Mouse (Mus musculus): ENCODE measurements around the gene Olfr106-ps. TPM values are rescaled to one million over a fixed set of nuclear protein-coding genes. Genes with fewer than 3 reads are reported as not detected.

The Olfr106-ps gene
- not detected in 2 replicates for polyA plus RNA-seq (2016; fragmentation: Nextera tagmentation; extraction: Ambion mirVana)

- Histone ChIP-seq H3K27me3 (ENCODE audit: insufficient read depth, poor library complexity, severe bottlenecking) (no peaks in the 10 kb centered on the region), H3K9me3 (no peaks in the 10 kb centered on the region), H3K27ac (no peak within 1 kb of the TSS), H3K4me3 (no peak within 1 kb of the TSS), H3K4me1 (replicated peaks) (no peaks in the 10 kb centered on the region), H3K36me3 (no peaks in the 10 kb centered on the region)
- 67% methylated on average over 1 of the region's 1 CpGs for WGBS
- DNase-seq (ENCODE audit: low spot score) = no peak
Measured at GRCm38 (mm10) chr17:37390093-37390492, at the start of gene Olfr106-ps. Gene Olfr106-ps, plus strand, starts transcription at chr17:37390393.

- Histone ChIP-seq H3K4me1 (replicated peaks) (no peaks in the 10 kb centered on the region), H3K4me3 (no peak within 1 kb of the TSS), H3K36me3 (no peaks in the 10 kb centered on the region), H3K27ac (no peak within 1 kb of the TSS), H3K27me3 (ENCODE audit: insufficient read depth, poor library complexity, severe bottlenecking) (no peaks in the 10 kb centered on the region), H3K9me3 (no peaks in the 10 kb centered on the region)
- DNase-seq (ENCODE audit: low spot score) = no peak
Measured at GRCm38 (mm10) chr17:37359282-37359681, 30.9 kb upstream of the Olfr106-ps start, which contains the start of gene Olfr104-ps. Gene Olfr104-ps, plus strand, starts transcription at chr17:37359582.

GRCm38 (mm10) chr17:37378733-37379132 lies 11.5 kb upstream of the Olfr106-ps start, which contains the start of gene Olfr105-ps:
Gene Olfr105-ps, plus strand, starts transcription at chr17:37379033.
- no peak for DNase-seq (ENCODE audit: low spot score)
- Histone ChIP-seq H3K4me1 (replicated peaks) (no peaks in the 10 kb centered on the region), H3K36me3 (no peaks in the 10 kb centered on the region), H3K4me3 (no peak within 1 kb of the TSS), H3K9me3 (no peaks in the 10 kb centered on the region), H3K27ac (no peak within 1 kb of the TSS), H3K27me3 (ENCODE audit: insufficient read depth, poor library complexity, severe bottlenecking) (no peaks in the 10 kb centered on the region)

- Histone ChIP-seq H3K4me3 (no peak within 1 kb of the TSS), H3K36me3 (no peaks in the 10 kb centered on the region), H3K27ac (no peak within 1 kb of the TSS), H3K4me1 (replicated peaks) (no peaks in the 10 kb centered on the region), H3K27me3 (ENCODE audit: insufficient read depth, poor library complexity, severe bottlenecking) (no peaks in the 10 kb centered on the region), H3K9me3 (no peaks in the 10 kb centered on the region)
- no peak for DNase-seq (ENCODE audit: low spot score)
- 84% methylated on average over 3 of the region's 3 CpGs for WGBS
Measured at GRCm38 (mm10) chr17:37398926-37399325, 8.7 kb downstream of the Olfr106-ps start, which contains the start of gene Olfr107. Gene Olfr107, plus strand, starts transcription at chr17:37399226.

- Histone ChIP-seq H3K36me3 (no peaks in the 10 kb centered on the region), H3K4me1 (replicated peaks) (no peaks in the 10 kb centered on the region), H3K4me3 (no peak overlapping the region), H3K9me3 (peaks cover 14% of the 10 kb centered on the region; the same call in 1 of the 2 replicates), H3K27ac (no peak overlapping the region), H3K27me3 (ENCODE audit: insufficient read depth, poor library complexity, severe bottlenecking) (no peaks in the 10 kb centered on the region)
- DNase-seq (ENCODE audit: low spot score) = no peak
Measured at GRCm38 (mm10) chr17:37413380-37413779, 23.2 kb downstream of the Olfr106-ps start.

GRCm38 (mm10) chr17:37445180-37445579 lies 55.0 kb downstream of the Olfr106-ps start, which contains the start of gene Olfr108:
Gene Olfr108, plus strand, starts transcription at chr17:37445480.
- Histone ChIP-seq H3K27ac (no peak within 1 kb of the TSS), H3K4me1 (replicated peaks) (no peaks in the 10 kb centered on the region), H3K27me3 (ENCODE audit: insufficient read depth, poor library complexity, severe bottlenecking) (no peaks in the 10 kb centered on the region), H3K9me3 (no peaks in the 10 kb centered on the region), H3K4me3 (no peak within 1 kb of the TSS), H3K36me3 (no peaks in the 10 kb centered on the region)
- WGBS = 91% methylated on average over 1 of the region's 1 CpGs
- DNase-seq (ENCODE audit: low spot score) = no peak

Other genes starting within 250 kb of the Olfr106-ps start
- not detected in 2 replicates for gene Olfr93, start 228.9 kb upstream of the Olfr106-ps start, polyA plus RNA-seq (2016; fragmentation: Nextera tagmentation; extraction: Ambion mirVana)
- not detected in 2 replicates for gene Ubd, start 196.5 kb upstream of the Olfr106-ps start, polyA plus RNA-seq (2016; fragmentation: Nextera tagmentation; extraction: Ambion mirVana)
- not detected in 2 replicates for gene Olfr94, start 189.4 kb upstream of the Olfr106-ps start, polyA plus RNA-seq (2016; fragmentation: Nextera tagmentation; extraction: Ambion mirVana)
- gene Olfr95, start 177.3 kb upstream of the Olfr106-ps start, polyA plus RNA-seq (2016; fragmentation: Nextera tagmentation; extraction: Ambion mirVana) = not detected in 2 replicates
- gene Olfr96, start 170.2 kb upstream of the Olfr106-ps start, polyA plus RNA-seq (2016; fragmentation: Nextera tagmentation; extraction: Ambion mirVana) = not detected in 2 replicates
- gene Olfr97, start 153.1 kb upstream of the Olfr106-ps start, polyA plus RNA-seq (2016; fragmentation: Nextera tagmentation; extraction: Ambion mirVana) = not detected in 2 replicates
- gene Olfr98, start 126.6 kb upstream of the Olfr106-ps start, polyA plus RNA-seq (2016; fragmentation: Nextera tagmentation; extraction: Ambion mirVana) = not detected in 2 replicates
- 1.1 and 1.4 TPM in 2 replicates for gene H2-M3, start 120.2 kb upstream of the Olfr106-ps start, polyA plus RNA-seq (2016; fragmentation: Nextera tagmentation; extraction: Ambion mirVana)
- gene Olfr99, start 106.9 kb upstream of the Olfr106-ps start, polyA plus RNA-seq (2016; fragmentation: Nextera tagmentation; extraction: Ambion mirVana) = not detected in 2 replicates
- gene Olfr101, start 86.1 kb upstream of the Olfr106-ps start, polyA plus RNA-seq (2016; fragmentation: Nextera tagmentation; extraction: Ambion mirVana) = not detected in 2 replicates
- gene Olfr102, start 73.3 kb upstream of the Olfr106-ps start, polyA plus RNA-seq (2016; fragmentation: Nextera tagmentation; extraction: Ambion mirVana) = not detected in 2 replicates
- gene Olfr103, start 50.7 kb upstream of the Olfr106-ps start, polyA plus RNA-seq (2016; fragmentation: Nextera tagmentation; extraction: Ambion mirVana) = not detected in 2 replicates
- gene Olfr104-ps, start 30.8 kb upstream of the Olfr106-ps start, polyA plus RNA-seq (2016; fragmentation: Nextera tagmentation; extraction: Ambion mirVana) = not detected in 2 replicates
- not detected in 2 replicates for gene Olfr105-ps, start 11.4 kb upstream of the Olfr106-ps start, polyA plus RNA-seq (2016; fragmentation: Nextera tagmentation; extraction: Ambion mirVana)
- gene Olfr107, start 8.8 kb downstream of the Olfr106-ps start, polyA plus RNA-seq (2016; fragmentation: Nextera tagmentation; extraction: Ambion mirVana) = not detected in 2 replicates
- gene Olfr108, start 55.1 kb downstream of the Olfr106-ps start, polyA plus RNA-seq (2016; fragmentation: Nextera tagmentation; extraction: Ambion mirVana) = not detected in 2 replicates
- gene Olfr109, start 68.5 kb downstream of the Olfr106-ps start, polyA plus RNA-seq (2016; fragmentation: Nextera tagmentation; extraction: Ambion mirVana) = not detected in 2 replicates
- not detected in 2 replicates for gene H2-M2, start 93.2 kb downstream of the Olfr106-ps start, polyA plus RNA-seq (2016; fragmentation: Nextera tagmentation; extraction: Ambion mirVana)
- not detected in 2 replicates for gene Olfr110, start 102.1 kb downstream of the Olfr106-ps start, polyA plus RNA-seq (2016; fragmentation: Nextera tagmentation; extraction: Ambion mirVana)
- not detected in 2 replicates for gene Olfr111, start 117.6 kb downstream of the Olfr106-ps start, polyA plus RNA-seq (2016; fragmentation: Nextera tagmentation; extraction: Ambion mirVana)
- not detected in 2 replicates for gene Olfr112, start 179.1 kb downstream of the Olfr106-ps start, polyA plus RNA-seq (2016; fragmentation: Nextera tagmentation; extraction: Ambion mirVana)
- not detected in 2 replicates for gene Olfr113, start 187.3 kb downstream of the Olfr106-ps start, polyA plus RNA-seq (2016; fragmentation: Nextera tagmentation; extraction: Ambion mirVana)
- gene Olfr114, start 202.3 kb downstream of the Olfr106-ps start, polyA plus RNA-seq (2016; fragmentation: Nextera tagmentation; extraction: Ambion mirVana) = not detected in 2 replicates
- gene Olfr115, start 236.7 kb downstream of the Olfr106-ps start, polyA plus RNA-seq (2016; fragmentation: Nextera tagmentation; extraction: Ambion mirVana) = not detected in 2 replicates
- not detected in 2 replicates for gene Olfr116, start 236.8 kb downstream of the Olfr106-ps start, polyA plus RNA-seq (2016; fragmentation: Nextera tagmentation; extraction: Ambion mirVana)